Mouse (Mus musculus) lung, embryonic 16.5 days (tissue): ENCODE data around the gene Klhl26. TPM values are rescaled to one million over a fixed set of nuclear protein-coding genes. Genes with fewer than 3 reads are reported as not detected.
A peak's percentile ranks its signal among the peaks of the same experiment; 100 is the strongest.

ENCODE experiments used
- ATAC-seq: fragments of 200-750 bp; cut with Nextera tagmentation; 2 replicates; pipeline ENCODE4 v1.8.0; 2017; ENCODE audit warnings: low read depth, mild to moderate bottlenecking, moderate library complexity
- H3K27ac ChIP-seq: fragments of 300-500 bp; sonication (generic); 2 replicates; pipeline ENCODE4 v1.5.1; 2014; ENCODE audit warnings: mild to moderate bottlenecking, control low read depth, low read length
- H3K27me3 ChIP-seq: fragments of 300-500 bp; sonication (generic); 2 replicates; pipeline ENCODE4 v1.6.1; 2014; ENCODE audit warnings: low read depth, low read length, mixed read lengths; ENCODE audit not compliant: control insufficient read depth, insufficient read depth
- H3K36me3 ChIP-seq: fragments of 300-500 bp; sonication (generic); 2 replicates; pipeline ENCODE4 v1.6.1; 2014; ENCODE audit warnings: low read length; ENCODE audit not compliant: control insufficient read depth, insufficient read depth
- H3K4me1 ChIP-seq: fragments of 300-500 bp; sonication (generic); replicated peaks from 2 replicates; pipeline ENCODE4 v1.6.1; 2014; ENCODE audit warnings: low read length, mixed read lengths; ENCODE audit not compliant: control insufficient read depth, insufficient read depth
- H3K4me2 ChIP-seq: fragments of 300-500 bp; sonication (generic); 2 replicates; pipeline ENCODE4 v1.6.1; 2014; ENCODE audit warnings: low read depth, low read length, control low read depth
- H3K4me3 ChIP-seq: fragments of 300-500 bp; sonication (generic); 2 replicates; pipeline ENCODE4 v1.5.1; 2014; ENCODE audit warnings: mild to moderate bottlenecking, low read length, control low read depth
- H3K9ac ChIP-seq: fragments of 300-500 bp; sonication (generic); 2 replicates; pipeline ENCODE4 v1.6.1; 2014; ENCODE audit warnings: low read length, control low read depth
- H3K9me3 ChIP-seq: fragments of 300-500 bp; sonication (generic); 2 replicates; pipeline ENCODE4 v1.6.1; 2016; ENCODE audit warnings: low read length; ENCODE audit not compliant: control insufficient read depth
- WGBS: fragments of 180-500 bp; shearing (Covaris S2); extraction: QIAGEN DNeasy Blood & Tissue Kit; methylation state at CpG from one replicate; pipeline ENCODE4 v1.1.7; 2014; 5-methylcytosine and 5-hydroxymethylcytosine counted together
- polyA plus RNA-seq: library from polyadenylated mRNA; unstranded; fragments of >200 nt; fragmentation: Nextera tagmentation; extraction: Ambion mirVana; gene quantifications from 2 replicates; pipeline ENCODE4 v1.2.1, GENCODE M21; 2015

Klhl26 gene
- polyA plus RNA-seq, 1 experiment from 2014 or later: 28.8 TPM

DNA sequence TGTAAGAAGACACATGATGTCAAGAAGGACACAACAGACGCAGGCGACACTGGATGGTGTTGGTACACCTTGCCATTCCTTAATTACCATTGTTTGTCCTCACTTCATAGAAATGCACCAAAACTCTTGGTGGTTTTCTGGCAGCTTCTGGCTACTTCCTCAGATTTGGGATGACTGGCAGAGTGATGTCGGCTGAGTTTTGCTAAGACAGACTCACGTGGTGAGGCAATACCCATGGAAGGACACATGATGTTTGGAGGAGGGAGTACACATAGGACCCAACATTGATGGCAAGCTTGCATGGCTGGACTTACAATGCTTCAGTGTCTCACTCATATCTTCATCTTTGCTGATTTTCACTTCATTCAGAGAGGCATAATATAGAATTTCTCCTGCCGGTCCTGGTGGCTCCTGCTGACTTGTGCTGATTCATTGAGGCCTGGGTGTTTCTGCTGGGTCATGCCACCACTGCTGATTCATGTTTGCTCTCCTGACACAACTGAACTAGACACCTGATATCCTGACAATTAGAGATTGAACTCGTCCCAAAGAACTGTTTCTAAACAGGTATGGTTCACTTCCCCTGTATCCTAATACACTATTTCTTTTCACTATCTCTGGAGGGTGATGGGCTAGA is 62.3 kb downstream of the Klhl26 start:
- Histone ChIP-seq H3K27ac (no peak overlapping the region), H3K9me3 (no peaks in the 10 kb centered on the region), H3K27me3 (no peaks in the 10 kb centered on the region), H3K4me1 (peaks cover 26% of the 10 kb centered on the region), H3K4me2 (no peak overlapping the region), H3K4me3 (no peak overlapping the region), H3K9ac (no peak overlapping the region), H3K36me3 (no peaks in the 10 kb centered on the region)
- 80% methylated on average over 6 of the region's 6 CpGs for WGBS
- no peak for ATAC-seq

DNA sequence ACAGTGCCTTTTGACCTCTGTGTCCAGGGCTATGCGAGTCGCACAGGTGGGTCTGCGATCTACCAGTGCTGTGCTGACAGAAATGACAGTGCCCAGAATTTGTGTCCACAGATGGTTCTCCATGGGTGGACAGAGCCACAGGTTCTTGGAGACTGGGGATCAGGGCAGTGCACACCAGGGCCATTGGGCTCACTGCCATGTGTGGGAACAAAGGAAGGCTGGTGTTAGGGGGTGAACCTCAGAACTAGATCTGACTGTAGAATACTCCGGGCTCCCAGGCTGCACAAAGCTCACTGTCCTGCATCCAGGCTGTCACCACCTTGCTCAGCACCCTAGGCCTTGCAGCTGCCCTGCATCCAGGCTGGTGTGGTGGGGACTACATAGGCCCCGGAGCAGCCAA is 66.5 kb downstream of the Klhl26 start:
- no peak overlapping the region for H3K27ac ChIP-seq
- H3K9me3 ChIP-seq: no peaks in the 10 kb centered on the region
- no peaks in the 10 kb centered on the region for H3K36me3 ChIP-seq
- H3K4me1 ChIP-seq: peaks cover 32% of the 10 kb centered on the region
- no peaks in the 10 kb centered on the region for H3K27me3 ChIP-seq
- 92% methylated on average over 5 of the region's 5 CpGs for WGBS
- no peak overlapping the region for H3K4me2 ChIP-seq
- ATAC-seq: no peak
- no peak overlapping the region for H3K9ac ChIP-seq
- H3K4me3 ChIP-seq: no peak overlapping the region

DNA sequence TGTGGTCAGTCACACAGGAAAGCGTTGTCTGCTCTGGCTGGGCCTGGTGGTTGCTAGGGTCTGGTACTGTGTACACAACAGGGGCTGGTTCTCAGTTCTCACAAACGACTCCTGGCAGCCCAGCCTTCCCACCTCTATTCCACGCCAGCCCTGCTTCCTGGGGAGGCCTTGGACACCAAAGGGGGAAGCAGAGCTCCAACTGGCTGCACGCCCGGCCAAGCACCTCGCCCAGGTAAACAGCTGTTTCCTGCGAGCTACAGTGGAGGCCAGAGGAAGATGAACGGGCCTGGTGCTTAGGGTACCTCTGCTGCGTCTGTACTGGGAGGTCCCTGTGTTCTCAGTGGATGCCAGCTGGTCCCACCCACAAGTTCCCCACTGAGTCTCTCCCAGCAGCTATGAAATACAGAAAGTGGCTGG is 67.3 kb downstream of the Klhl26 start:
- H3K27ac ChIP-seq: peak overlapping the region; percentile 90
- peaks cover 35% of the 10 kb centered on the region for H3K4me1 ChIP-seq
- 27% methylated on average over 9 of the region's 9 CpGs for WGBS
- peak overlapping the region; percentile 36 for H3K9ac ChIP-seq
- H3K9me3 ChIP-seq: no peaks in the 10 kb centered on the region
- H3K4me3 ChIP-seq: no peak overlapping the region
- ATAC-seq: peak; percentile 63
- no peaks in the 10 kb centered on the region for H3K36me3 ChIP-seq
- no peak overlapping the region for H3K4me2 ChIP-seq
- no peaks in the 10 kb centered on the region for H3K27me3 ChIP-seq

DNA sequence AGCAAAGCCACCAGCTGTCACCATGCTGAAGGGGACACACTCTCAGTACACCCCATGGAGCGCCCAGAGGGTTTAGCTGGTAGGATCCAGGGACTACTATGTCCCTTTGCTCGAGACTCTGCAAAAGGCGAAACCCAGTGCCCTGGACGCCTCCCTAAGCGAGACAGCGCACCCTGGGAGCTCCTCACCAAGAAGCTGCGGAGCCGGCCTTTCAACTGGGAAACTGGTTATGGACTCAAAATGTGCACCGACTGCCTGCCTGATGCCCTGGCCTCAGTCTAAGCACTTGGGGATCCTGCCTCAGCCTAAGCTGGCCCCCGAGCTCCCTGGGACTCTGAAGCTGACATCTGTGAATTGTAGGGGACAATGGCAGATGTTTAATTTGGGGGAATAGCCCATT is 67.7 kb downstream of the Klhl26 start:
- Histone ChIP-seq H3K4me1 (peaks cover 35% of the 10 kb centered on the region), H3K4me3 (no peak overlapping the region), H3K36me3 (no peaks in the 10 kb centered on the region), H3K9me3 (no peaks in the 10 kb centered on the region), H3K27me3 (no peaks in the 10 kb centered on the region), H3K4me2 (no peak overlapping the region), H3K27ac (peak overlapping the region; percentile 90), H3K9ac (peak overlapping the region; percentile 36)
- WGBS: 63% methylated on average over 10 of the region's 10 CpGs
- no peak for ATAC-seq

DNA sequence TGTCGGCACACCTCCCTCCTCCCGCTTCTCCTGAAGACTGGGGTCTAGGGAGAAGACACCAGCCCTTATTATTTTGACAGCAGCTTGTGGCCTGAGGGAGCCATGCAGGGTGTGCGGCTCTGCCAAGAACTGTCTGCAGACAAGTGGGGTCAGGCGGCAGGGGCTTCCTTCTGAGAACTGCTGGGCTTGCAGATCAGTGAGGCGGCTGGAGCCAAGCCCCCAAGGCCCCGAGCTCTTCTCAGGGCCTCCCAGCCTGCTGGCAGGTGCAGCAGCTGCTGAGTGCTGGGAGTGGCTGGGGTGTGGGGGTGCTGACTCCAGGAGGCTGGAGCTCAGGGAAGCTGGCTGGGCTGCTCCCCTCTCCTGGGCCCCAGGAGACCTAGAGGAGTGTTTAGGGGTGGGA is 68.5 kb downstream of the Klhl26 start:
- peak; percentile 74 for ATAC-seq
- H3K27me3 ChIP-seq: no peaks in the 10 kb centered on the region
- no peaks in the 10 kb centered on the region for H3K36me3 ChIP-seq
- peak overlapping the region; percentile 90 for H3K27ac ChIP-seq
- H3K4me2 ChIP-seq: no peak overlapping the region
- no peaks in the 10 kb centered on the region for H3K9me3 ChIP-seq
- 43% methylated on average over 6 of the region's 6 CpGs for WGBS
- H3K4me1 ChIP-seq: peaks cover 35% of the 10 kb centered on the region
- 0 out of 2 replicates have a peak overlapping the region, but pooled peaks have one; percentile 24 for H3K9ac ChIP-seq
- H3K4me3 ChIP-seq: no peak overlapping the region

DNA sequence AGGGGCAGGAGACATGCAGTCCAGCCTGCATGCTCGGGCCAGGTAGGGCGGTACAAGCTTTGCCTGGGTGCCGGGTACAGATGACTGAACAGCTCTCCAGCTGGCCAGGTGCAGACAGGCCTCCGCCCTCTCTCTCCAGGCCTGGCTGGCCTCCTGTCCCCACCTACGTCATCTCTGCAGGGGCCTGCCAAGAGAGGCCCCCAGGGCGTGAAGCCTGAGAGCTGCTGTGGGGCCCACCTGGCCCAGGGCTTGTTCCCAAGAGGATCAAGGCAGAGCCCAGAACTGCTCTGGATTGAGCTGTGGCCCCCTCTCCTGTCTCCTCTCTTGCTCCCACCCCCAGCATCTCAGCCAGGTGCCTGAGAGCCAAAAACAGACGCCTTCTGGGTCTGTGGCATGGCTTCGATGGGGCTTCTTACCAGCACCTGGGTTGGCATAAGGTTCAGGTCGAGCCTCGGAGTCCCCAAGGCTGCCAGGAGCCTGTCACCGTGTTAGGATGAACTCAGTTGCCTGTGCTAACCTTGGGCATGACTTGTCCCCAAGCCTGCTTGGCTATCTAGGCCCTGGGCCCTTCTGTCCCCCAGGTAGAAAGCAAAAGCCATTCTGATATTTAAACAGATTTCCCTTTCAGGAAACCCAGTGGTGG is 70.2 kb downstream of the Klhl26 start:
- Histone ChIP-seq H3K27me3 (no peaks in the 10 kb centered on the region), H3K27ac (peak overlapping the region; percentile 63; the same call in 1 of the 2 replicates), H3K36me3 (no peaks in the 10 kb centered on the region; the same call in 1 of the 2 replicates), H3K9ac (peak overlapping the region; percentile 25; the same call in 1 of the 2 replicates), H3K9me3 (no peaks in the 10 kb centered on the region), H3K4me1 (peaks cover 35% of the 10 kb centered on the region), H3K4me2 (no peak overlapping the region), H3K4me3 (no peak overlapping the region)
- 59% methylated on average over 11 of the region's 11 CpGs for WGBS
- peak; percentile 69 for ATAC-seq

DNA sequence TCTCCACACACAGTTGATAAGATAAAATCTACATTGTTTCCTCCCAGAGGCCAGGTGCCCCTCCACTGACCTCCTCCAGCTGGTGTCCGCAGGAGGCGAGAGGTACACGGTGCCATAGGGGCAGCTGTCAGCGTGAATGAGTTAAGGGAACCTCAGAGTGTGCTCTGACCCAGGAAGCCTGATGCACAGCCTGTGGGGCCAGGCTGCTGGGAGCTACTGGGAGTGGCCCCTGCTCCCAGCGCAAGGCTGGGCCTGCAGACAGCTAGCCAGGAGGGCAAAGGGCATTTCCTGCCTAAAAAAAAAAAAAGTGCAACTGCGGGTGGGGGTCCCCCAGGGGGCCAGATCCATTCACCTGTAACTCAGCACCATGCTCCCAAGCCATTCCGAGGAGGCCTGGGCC is 71.6 kb downstream of the Klhl26 start:
- no peak for ATAC-seq
- Histone ChIP-seq H3K9me3 (no peaks in the 10 kb centered on the region), H3K9ac (no peak overlapping the region), H3K27ac (no peak overlapping the region), H3K4me3 (no peak overlapping the region), H3K4me1 (peaks cover 35% of the 10 kb centered on the region), H3K4me2 (no peak overlapping the region), H3K27me3 (no peaks in the 10 kb centered on the region), H3K36me3 (no peaks in the 10 kb centered on the region; the same call in 1 of the 2 replicates)
- WGBS: 35% methylated on average over 7 of the region's 7 CpGs

DNA sequence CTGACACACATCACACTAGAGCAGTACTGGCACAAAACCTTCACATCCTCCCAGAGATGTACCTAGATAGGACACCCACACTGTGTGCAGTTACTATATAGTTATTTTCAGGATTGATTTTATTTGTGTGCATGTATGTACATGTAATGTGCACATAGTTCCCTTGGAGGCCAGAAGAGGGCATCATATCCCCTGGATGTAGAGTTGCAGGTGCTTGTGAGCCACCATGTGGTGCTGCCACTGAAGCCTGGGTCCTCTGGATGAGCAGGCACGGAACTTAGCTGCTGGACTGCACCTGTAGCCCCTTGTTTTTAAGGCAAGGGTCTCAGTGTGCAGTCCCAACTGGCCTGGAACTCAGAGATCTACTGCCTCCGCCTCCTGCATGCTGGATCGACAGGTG is 72.6 kb downstream of the Klhl26 start:
- Histone ChIP-seq H3K4me1 (peaks cover 29% of the 10 kb centered on the region), H3K27ac (no peak overlapping the region)

More for the DNA sequence above, 72.6 kb downstream of the Klhl26 start:
- H3K9me3 ChIP-seq: no peaks in the 10 kb centered on the region
- no peak for ATAC-seq
- no peak overlapping the region for H3K4me2 ChIP-seq
- H3K36me3 ChIP-seq: no peaks in the 10 kb centered on the region; the same call in 1 of the 2 replicates
- no peak overlapping the region for H3K4me3 ChIP-seq
- 87% methylated on average over 3 of the region's 3 CpGs for WGBS
- H3K27me3 ChIP-seq: no peaks in the 10 kb centered on the region
- no peak overlapping the region for H3K9ac ChIP-seq
